Mouse (Mus musculus): ENCODE measurements around the gene Mri1.

GRCm38 (mm10) chr8:84273968-84274367, 16.8 kb upstream of the Mri1 start:
- TF ChIP-seq MAX (IDR thresholded peaks at IDR 0.05; ENCODE audit: low read length) = no peak
- no peak for TF ChIP-seq POLR2A (IDR thresholded peaks at IDR 0.05; ENCODE audit: low read depth, low read length)
- no peak for TF ChIP-seq SIN3A (IDR thresholded peaks at IDR 0.05; ENCODE audit: low read length)
- no peak for TF ChIP-seq RCOR1 (conservative IDR thresholded peaks at IDR 0.05; ENCODE audit: low read depth, low read length)
- no peak for TF ChIP-seq CTCF (conservative IDR thresholded peaks at IDR 0.05 in 1 of 2, IDR thresholded peaks at IDR 0.05 in 1 of 2; ENCODE audit: low read depth in 2 of 2, low read length in 2 of 2)
- TF ChIP-seq MAFK (IDR thresholded peaks at IDR 0.05; ENCODE audit: insufficient replicate concordance, low read length) = no peak
- no peak for TF ChIP-seq IRF4 (IDR thresholded peaks at IDR 0.05; ENCODE audit: low read depth, low read length)
- TF ChIP-seq USF1 (IDR thresholded peaks at IDR 0.05; ENCODE audit: low read depth, low read length) = no peak
- no peak for TF ChIP-seq HCFC1 (IDR thresholded peaks at IDR 0.05; ENCODE audit: low read depth, low read length)
- no peak for TF ChIP-seq ZMIZ1 (IDR thresholded peaks at IDR 0.05; ENCODE audit: low read depth, low read length)
- TF ChIP-seq MAZ (IDR thresholded peaks at IDR 0.05; ENCODE audit: low read depth, low read length) = no peak
- TF ChIP-seq JUND (conservative IDR thresholded peaks at IDR 0.05; ENCODE audit: low read depth, low read length) = no peak
